Mouse (Mus musculus): ENCODE results near the gene Gm21863. TPM values are rescaled to one million over a fixed set of nuclear protein-coding genes. Genes with fewer than 3 reads are reported as not detected.
"Not testable (repeated sequence)": the region's sequence is repeated elsewhere in the genome, so short reads cannot be mapped to it uniquely, and the experiment has no call there.

Gene Gm21863
- polyA plus RNA-seq (2017; shearing (Covaris generic)) = not detected

GRCm38 (mm10) chr12:19953869-19954555, at the start of gene Gm21863:
Gene Gm21863, plus strand, starts transcription at chr12:19954505.
- peak; percentile 43 for ATAC-seq

GRCm38 (mm10) chr12:19928049-19928448, 26.3 kb upstream of the Gm21863 start:
- ATAC-seq = not testable (repeated sequence)

Data from inflammation-experienced regulatory T-cells, adult 6 months (primary cell).